ENCODE assay signal across 7 mouse cellular contexts in the genomic region with DNA sequence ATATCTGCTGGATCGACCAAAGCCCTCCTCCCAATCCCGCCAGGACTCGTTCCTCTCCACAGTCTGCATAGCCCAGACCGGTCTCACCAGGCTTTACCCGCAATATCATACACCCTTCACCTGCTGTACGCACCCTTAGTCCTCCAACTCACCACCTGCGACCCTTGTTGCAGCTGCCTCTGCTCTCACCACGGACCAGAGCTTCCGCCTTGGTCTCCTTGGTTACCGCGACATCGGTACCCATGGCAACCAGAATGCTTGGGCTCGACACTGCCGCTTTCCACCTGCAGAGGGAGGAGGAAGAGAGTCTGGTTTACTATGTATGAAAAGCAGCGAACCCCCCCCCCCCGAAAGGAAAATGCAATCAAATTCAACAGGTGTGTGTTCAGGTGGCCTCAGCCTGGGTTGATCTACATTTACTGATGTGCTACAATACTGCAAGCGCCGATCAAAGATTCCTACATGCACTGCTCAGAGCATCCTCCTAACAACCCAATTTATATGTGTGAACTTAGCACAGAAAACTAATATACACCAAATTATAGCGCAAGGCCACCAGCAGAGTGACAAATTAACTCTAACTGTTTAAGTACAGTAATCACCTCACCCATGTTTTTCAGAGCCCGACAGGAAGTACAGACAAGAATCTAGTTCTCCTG. TPM values are rescaled to one million over a fixed set of nuclear protein-coding genes. Genes with fewer than 3 reads are reported as not detected.
DNase-seq lines count a peak whose midpoint lies in the region; ATAC-seq and TF ChIP-seq lines count a peak whose summit lies in the region.

A gene (minus strand): TSS at position 197 of the 659 bp plus-strand sequence.

- no peaks in the 10 kb centered on the region for H3K27me3 ChIP-seq in ES-Bruce4 (ENCODE audit: control insufficient read depth, insufficient read depth, low read length, poor library complexity, severe bottlenecking)
- no peaks in the 10 kb centered on the region for H3K27me3 ChIP-seq in liver, embryonic 12.5 days (replicated peaks)
- no peaks in the 10 kb centered on the region for H3K27me3 ChIP-seq in stomach, postnatal 0 days (ENCODE audit: control insufficient read depth, insufficient read depth, low read length)

- no peaks in the 10 kb centered on the region for H3K4me1 ChIP-seq in ES-Bruce4 (ENCODE audit: control insufficient read depth, insufficient read depth, low read length)
- no peaks in the 10 kb centered on the region for H3K4me1 ChIP-seq in liver, embryonic 12.5 days
- no peaks in the 10 kb centered on the region for H3K4me1 ChIP-seq in stomach, postnatal 0 days (replicated peaks; ENCODE audit: control insufficient read depth, insufficient read depth)

- no peak within 1 kb of the TSS for H3K27ac ChIP-seq in ES-Bruce4 (ENCODE audit: insufficient read depth, low read length)
- no peak within 1 kb of the TSS for H3K27ac ChIP-seq in liver, embryonic 12.5 days
- H3K27ac ChIP-seq in stomach, postnatal 0 days (replicated peaks) = no peak within 1 kb of the TSS

- H3K36me3 ChIP-seq in ES-Bruce4 (ENCODE audit: control insufficient read depth, insufficient read depth, low read length, poor library complexity, severe bottlenecking) = no peaks in the 10 kb centered on the region
- no peaks in the 10 kb centered on the region for H3K36me3 ChIP-seq in liver, embryonic 12.5 days
- no peaks in the 10 kb centered on the region for H3K36me3 ChIP-seq in stomach, postnatal 0 days (ENCODE audit: control insufficient read depth, insufficient read depth, low read length)

- 17% methylated on average over 20 of the region's 20 CpGs for WGBS in liver, embryonic 12.5 days (ENCODE audit: insufficient replicate concordance)
- WGBS in stomach, postnatal 0 days = 15% methylated on average over 20 of the region's 20 CpGs

- DNase-seq in c-Kit-positive CD71-negative TER-119-negative erythroid progenitor cells, embryonic 14.5 days (ENCODE audit: low read depth) = peak; percentile 28
- peak; percentile 67 to 69 for DNase-seq in frontal cortex, postnatal 14 days (ENCODE audit: low spot score in 2 of 2)
- peak; percentile 20 to 33 for DNase-seq in kidney, postnatal 25 days
- DNase-seq in neural tube, embryonic 10.5 days (ENCODE audit: extremely low spot score, low spot score) = peak; percentile 68
- DNase-seq in stomach, postnatal 0 days (ENCODE audit: low spot score) = peak; percentile 63

- ATAC-seq in liver, embryonic 12.5 days = no peak
- peak; percentile 72; the same call in 1 of the 2 replicates for ATAC-seq in stomach, postnatal 0 days (ENCODE audit: low FRiP score, low TSS enrichment)

- H3K9me3 ChIP-seq in ES-Bruce4 (replicated peaks; ENCODE audit: control insufficient read depth, insufficient read depth, low read length, poor library complexity, severe bottlenecking) = no peaks in the 10 kb centered on the region
- H3K9me3 ChIP-seq in liver, embryonic 12.5 days (replicated peaks) = no peaks in the 10 kb centered on the region
- no peaks in the 10 kb centered on the region for H3K9me3 ChIP-seq in stomach, postnatal 0 days (ENCODE audit: control insufficient read depth, low read length)

- no peak within 1 kb of the TSS for H3K9ac ChIP-seq in ES-Bruce4 (ENCODE audit: low read depth, poor library complexity, severe bottlenecking)
- no peak within 1 kb of the TSS for H3K9ac ChIP-seq in liver, embryonic 12.5 days
- H3K9ac ChIP-seq in stomach, postnatal 0 days (ENCODE audit: low read length) = no peak within 1 kb of the TSS

- H3K4me3 ChIP-seq in ES-Bruce4 (ENCODE audit: low read depth, low read length) = peak within 1 kb of the TSS; percentile 17
- no peak within 1 kb of the TSS; the same call in 1 of the 2 replicates for H3K4me3 ChIP-seq in liver, embryonic 12.5 days
- no peak within 1 kb of the TSS for H3K4me3 ChIP-seq in stomach, postnatal 0 days (ENCODE audit: low read depth, low read length)

- H3K4me2 ChIP-seq in liver, embryonic 12.5 days = peak within 1 kb of the TSS; percentile 28
- peak within 1 kb of the TSS; percentile 44; the same call in 1 of the 2 replicates for H3K4me2 ChIP-seq in stomach, postnatal 0 days (replicated peaks; ENCODE audit: low read depth)

- TF ChIP-seq EP300 in ES-Bruce4 (IDR thresholded peaks at IDR 0.05; ENCODE audit: insufficient read depth, low read depth, low read length) = no peak
- no peak for TF ChIP-seq EP300 in stomach, postnatal 0 days (optimal IDR thresholded peaks at IDR 0.05)

- no peak for TF ChIP-seq CTCF in ES-Bruce4 (IDR thresholded peaks at IDR 0.05; ENCODE audit: low read depth, low read length)
- peak; percentile 59 for TF ChIP-seq CTCF in stomach, postnatal 0 days (IDR thresholded peaks at IDR 0.05; ENCODE audit: low read depth)

- no peak for TF ChIP-seq POLR2A in ES-Bruce4 (IDR thresholded peaks at IDR 0.05; ENCODE audit: insufficient read depth, low read length)

RNA-seq across cellular contexts. Expression of the gene that starts here (rescaled TPM):
- not detected in 2 replicates for polyA plus RNA-seq in ES-Bruce4 (2011; ENCODE audit: insufficient read depth, insufficient read length, low read depth, missing spikeins)
- not detected in 2 replicates for polyA plus RNA-seq in liver, embryonic 12.5 days (2016; fragmentation: Nextera tagmentation; extraction: Ambion mirVana)
- polyA plus RNA-seq in stomach, postnatal 0 days (2015; fragmentation: Nextera tagmentation; extraction: Ambion mirVana) = 0.08 TPM in 1 of 2 replicates, not detected in the other

Comparison
In these comparisons a context has a peak if more than half of its experiments do, and no peak if none do; other contexts are left out.
1. Peak in DNase-seq, ATAC-seq and H3K4me2 ChIP-seq in stomach, postnatal 0 days; RNA of the gene not detected or under 1 TPM.